Mouse (Mus musculus): ENCODE measurements around the gene Ppp2r3a. TPM values are rescaled to one million over a fixed set of nuclear protein-coding genes. Genes with fewer than 3 reads are reported as not detected.

Ppp2r3a gene
- polyA plus RNA-seq, 1 experiment = 35.4 TPM

GRCm38 (mm10) chr9:101073987-101074331, 177.6 kb downstream of the Ppp2r3a start, which contains the start of gene Msl2:
TSS of gene Msl2 (plus strand) at chr9:101074101.
- DNase-seq (ENCODE audit: low read depth) = no peak
- TF ChIP-seq POLR2A (IDR thresholded peaks at IDR 0.05; ENCODE audit: borderline replicate concordance, extremely low read depth, insufficient read depth, insufficient read length, poor library complexity, severe bottlenecking) = peak; percentile 72; the same call in 1 of the 2 replicates
- TF ChIP-seq CTCF (IDR thresholded peaks at IDR 0.05; ENCODE audit: borderline replicate concordance, extremely low read depth, insufficient read depth, insufficient read length) = no peak

GRCm38 (mm10) chr9:101073041-101073986, 178.3 kb downstream of the Ppp2r3a start:
- DNase-seq (ENCODE audit: low read depth) = peak; percentile 100
- TF ChIP-seq CTCF (IDR thresholded peaks at IDR 0.05; ENCODE audit: borderline replicate concordance, extremely low read depth, insufficient read depth, insufficient read length) (no peak), POLR2A (IDR thresholded peaks at IDR 0.05; ENCODE audit: borderline replicate concordance, extremely low read depth, insufficient read depth, insufficient read length, poor library complexity, severe bottlenecking) (peak; percentile 56; the same call in 1 of the 2 replicates)

- peak; percentile 8 for DNase-seq (ENCODE audit: low read depth)
- TF ChIP-seq POLR2A (IDR thresholded peaks at IDR 0.05; ENCODE audit: borderline replicate concordance, extremely low read depth, insufficient read depth, insufficient read length, poor library complexity, severe bottlenecking) = no peak
- no peak for TF ChIP-seq CTCF (IDR thresholded peaks at IDR 0.05; ENCODE audit: borderline replicate concordance, extremely low read depth, insufficient read depth, insufficient read length)
Observed at GRCm38 (mm10) chr9:101072506-101072905, 179.1 kb downstream of the Ppp2r3a start.

- TF ChIP-seq POLR2A (IDR thresholded peaks at IDR 0.05; ENCODE audit: borderline replicate concordance, extremely low read depth, insufficient read depth, insufficient read length, poor library complexity, severe bottlenecking) (no peak), CTCF (IDR thresholded peaks at IDR 0.05; ENCODE audit: borderline replicate concordance, extremely low read depth, insufficient read depth, insufficient read length) (no peak)
- no peak for DNase-seq (ENCODE audit: low read depth)
Observed at GRCm38 (mm10) chr9:101069781-101070180, 181.8 kb downstream of the Ppp2r3a start.

- DNase-seq (ENCODE audit: low read depth) = peak; percentile 38
- TF ChIP-seq CTCF (IDR thresholded peaks at IDR 0.05; ENCODE audit: borderline replicate concordance, extremely low read depth, insufficient read depth, insufficient read length) (no peak), POLR2A (IDR thresholded peaks at IDR 0.05; ENCODE audit: borderline replicate concordance, extremely low read depth, insufficient read depth, insufficient read length, poor library complexity, severe bottlenecking) (no peak)
Observed at GRCm38 (mm10) chr9:101065076-101065602, 186.5 kb downstream of the Ppp2r3a start.

GRCm38 (mm10) chr9:101062253-101062780, 189.3 kb downstream of the Ppp2r3a start:
- TF ChIP-seq POLR2A (IDR thresholded peaks at IDR 0.05; ENCODE audit: borderline replicate concordance, extremely low read depth, insufficient read depth, insufficient read length, poor library complexity, severe bottlenecking) (no peak), CTCF (IDR thresholded peaks at IDR 0.05; ENCODE audit: borderline replicate concordance, extremely low read depth, insufficient read depth, insufficient read length) (no peak)
- DNase-seq (ENCODE audit: low read depth) = no peak

- no peak for DNase-seq (ENCODE audit: low read depth)
- TF ChIP-seq CTCF (IDR thresholded peaks at IDR 0.05; ENCODE audit: borderline replicate concordance, extremely low read depth, insufficient read depth, insufficient read length) = no peak
- TF ChIP-seq POLR2A (IDR thresholded peaks at IDR 0.05; ENCODE audit: borderline replicate concordance, extremely low read depth, insufficient read depth, insufficient read length, poor library complexity, severe bottlenecking) = no peak
Observed at GRCm38 (mm10) chr9:101061035-101061434, 190.6 kb downstream of the Ppp2r3a start.

- no peak for DNase-seq (ENCODE audit: low read depth)
Observed at GRCm38 (mm10) chr9:101057156-101057555, 194.4 kb downstream of the Ppp2r3a start.

More at GRCm38 (mm10) chr9:101057156-101057555, 194.4 kb downstream of the Ppp2r3a start:
- no peak for TF ChIP-seq POLR2A (IDR thresholded peaks at IDR 0.05; ENCODE audit: borderline replicate concordance, extremely low read depth, insufficient read depth, insufficient read length, poor library complexity, severe bottlenecking)
- TF ChIP-seq CTCF (IDR thresholded peaks at IDR 0.05; ENCODE audit: borderline replicate concordance, extremely low read depth, insufficient read depth, insufficient read length) = no peak

Other genes starting within 250 kb of the Ppp2r3a start
- 62.7 and 63.1 TPM in 2 replicates for gene Pccb, start 216.9 kb downstream of the Ppp2r3a start, polyA plus RNA-seq (2012; rRNA removed)
- gene Msl2, start 177.7 kb downstream of the Ppp2r3a start, polyA plus RNA-seq (2012; rRNA removed) = 25.8 and 33.6 TPM in 2 replicates

Measured in brain, embryonic 14.5 days (tissue).